Mouse (Mus musculus) embryo, embryonic 11.5 days (tissue): ENCODE measurements around the gene Igdcc4.
A peak's percentile ranks its signal among the peaks of the same experiment; 100 is the strongest.
"Not testable (repeated sequence)": the region's sequence is repeated elsewhere in the genome, so short reads cannot be mapped to it uniquely, and the experiment has no call there.

ENCODE experiments used
- DNase-seq: peaks from one replicate; pipeline ENCODE4 v3.0.0-alpha.2; 2012; ENCODE audit warnings: low read depth, low spot score

Igdcc4 gene

DNA sequence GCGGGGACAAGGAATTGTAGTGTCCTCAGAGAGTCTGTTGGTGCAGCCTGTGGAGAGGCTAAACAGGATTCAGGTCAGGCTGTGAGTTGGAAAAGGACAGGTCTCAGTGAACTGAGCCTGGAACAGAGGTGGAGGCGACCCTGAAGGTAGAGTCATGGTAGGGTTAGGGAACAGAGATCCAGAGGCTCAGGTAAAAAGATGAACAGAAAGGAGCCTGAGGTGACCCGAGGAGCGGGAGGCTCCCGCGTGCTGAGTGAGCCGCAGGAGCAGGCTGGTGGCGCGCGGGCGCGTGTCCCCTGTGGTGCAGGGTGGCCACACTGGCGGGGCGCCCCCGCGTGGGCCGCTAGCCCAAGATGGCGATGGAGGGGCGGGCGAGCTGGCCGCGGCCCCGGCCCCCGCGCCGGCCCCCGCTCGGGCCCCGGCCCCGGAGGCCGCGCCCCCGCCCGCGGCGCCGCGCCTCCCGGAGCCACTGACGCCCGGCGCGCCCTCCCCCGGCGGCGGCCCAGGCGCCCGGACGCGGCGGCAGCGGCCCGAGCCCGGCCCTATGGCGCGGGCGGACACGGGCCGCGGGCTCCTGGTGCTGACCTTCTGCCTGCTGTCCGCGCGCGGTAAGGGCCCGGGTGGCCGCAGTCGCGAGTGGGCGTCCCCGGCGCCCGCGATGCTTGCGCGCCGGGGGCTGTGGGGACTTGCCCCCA lies at the start of gene Igdcc4:
Gene Igdcc4, plus strand, starts transcription at position 496 of the 695 bp plus-strand sequence.
- no peak for DNase-seq

DNA sequence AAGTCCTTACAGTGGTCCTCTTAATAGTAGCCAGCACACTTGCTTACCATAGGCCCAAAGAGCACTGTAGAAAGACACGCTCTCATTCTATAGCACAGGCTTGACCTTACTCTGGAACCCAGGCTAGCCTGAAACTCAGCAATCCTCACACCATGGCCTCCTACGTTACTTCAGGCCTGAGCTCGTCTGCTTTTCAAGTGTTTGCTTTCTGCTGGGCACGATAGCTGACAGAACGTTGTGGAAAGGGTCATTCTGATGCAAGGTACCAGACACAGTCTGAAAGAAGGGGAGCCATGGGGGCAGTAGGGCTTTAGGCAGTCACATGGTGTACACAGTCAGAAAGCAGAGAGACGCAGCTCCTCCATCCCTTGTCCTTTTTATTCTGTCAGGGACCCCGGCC lies 37.0 kb upstream of the Igdcc4 start:
- no peak for DNase-seq

DNA sequence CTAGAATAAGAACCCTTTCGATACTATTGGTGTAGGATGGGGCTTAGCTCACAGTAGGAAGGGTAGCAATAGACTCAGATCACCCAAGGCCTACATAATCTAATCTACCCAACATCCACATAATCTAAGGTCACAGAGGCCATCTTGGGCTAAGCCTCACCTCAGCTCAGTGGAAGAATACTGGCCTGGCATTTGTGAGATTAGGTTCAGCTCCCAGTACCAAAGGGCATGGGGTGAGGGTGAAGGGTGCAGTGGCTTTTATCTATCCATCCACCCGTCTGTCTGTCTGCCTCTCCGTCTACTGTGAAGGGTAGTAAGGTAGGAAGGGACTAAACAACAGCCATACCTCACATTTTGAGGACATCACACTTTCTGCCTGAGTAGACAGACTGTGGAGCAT lies 30.7 kb upstream of the Igdcc4 start:
- no peak for DNase-seq

DNA sequence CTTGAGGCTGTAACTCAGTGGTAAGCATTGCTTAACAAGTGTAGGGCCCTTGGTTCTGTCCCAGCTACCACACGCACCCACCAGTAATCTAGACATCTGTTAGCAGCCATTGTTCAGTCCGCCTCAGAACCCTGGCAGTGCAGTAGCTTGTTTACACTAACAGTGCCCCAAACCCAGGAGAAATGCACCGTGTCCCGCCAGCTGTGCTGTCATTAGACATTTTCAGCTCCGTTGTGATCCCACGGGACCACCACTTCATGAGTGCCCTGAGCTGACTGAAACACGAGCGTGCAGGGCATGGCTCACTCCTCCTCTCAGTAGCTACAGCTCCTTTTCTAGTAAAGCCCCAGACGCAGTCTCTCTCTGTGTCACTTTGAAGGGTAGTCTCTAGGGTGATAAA lies 27.7 kb upstream of the Igdcc4 start:
- no peak for DNase-seq

DNA sequence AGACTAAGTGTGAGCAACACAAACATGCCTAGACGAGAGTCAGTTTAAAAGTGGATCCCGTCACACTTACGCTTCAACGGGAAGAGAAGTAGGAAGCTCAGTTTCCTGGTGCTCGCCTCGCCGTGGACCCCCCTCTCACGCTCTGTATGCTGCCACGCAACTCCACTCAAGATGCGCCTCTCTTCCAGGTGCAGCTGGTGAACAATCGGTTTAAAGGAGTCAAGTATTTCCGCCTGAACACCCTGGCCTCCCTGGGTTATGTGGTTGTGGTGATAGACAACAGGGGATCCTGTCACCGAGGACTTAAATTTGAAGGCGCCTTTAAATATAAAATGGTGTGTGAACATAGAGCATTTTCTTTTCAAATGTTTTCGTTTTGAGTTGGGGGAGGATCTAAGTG lies 27.0 kb upstream of the Igdcc4 start:
- DNase-seq = no peak

DNA sequence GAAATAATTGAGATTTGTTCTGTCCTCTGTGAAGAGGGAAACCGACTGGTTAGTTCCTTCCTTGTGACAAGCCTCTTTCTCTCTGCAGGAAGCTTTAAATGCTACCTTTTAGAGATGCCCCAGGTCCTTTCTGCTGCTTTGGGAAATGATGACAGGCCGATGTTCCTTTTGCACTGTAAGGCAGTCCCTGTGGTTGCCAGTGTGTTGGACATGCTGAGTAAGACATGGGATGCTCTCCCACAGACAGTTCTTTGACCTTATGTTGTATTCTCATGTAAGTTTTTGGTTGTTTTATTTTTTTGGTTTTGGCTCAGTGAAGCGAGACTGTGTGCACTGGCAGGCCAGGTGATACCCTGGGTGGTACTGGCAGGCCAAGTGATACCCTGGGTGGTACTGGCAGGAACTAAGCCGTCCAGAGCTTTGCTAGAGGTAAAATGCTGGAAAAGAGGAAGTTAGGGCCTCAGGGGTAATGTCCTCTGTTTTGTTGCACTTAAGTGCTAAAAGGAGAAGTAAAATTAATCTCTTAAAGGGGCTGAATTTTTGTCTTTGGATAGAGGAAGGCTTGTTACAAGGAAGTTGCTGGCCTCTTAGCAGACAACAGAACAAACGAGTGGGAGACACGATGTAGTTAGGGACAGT lies 26.3 kb upstream of the Igdcc4 start:
- DNase-seq = no peak

DNA sequence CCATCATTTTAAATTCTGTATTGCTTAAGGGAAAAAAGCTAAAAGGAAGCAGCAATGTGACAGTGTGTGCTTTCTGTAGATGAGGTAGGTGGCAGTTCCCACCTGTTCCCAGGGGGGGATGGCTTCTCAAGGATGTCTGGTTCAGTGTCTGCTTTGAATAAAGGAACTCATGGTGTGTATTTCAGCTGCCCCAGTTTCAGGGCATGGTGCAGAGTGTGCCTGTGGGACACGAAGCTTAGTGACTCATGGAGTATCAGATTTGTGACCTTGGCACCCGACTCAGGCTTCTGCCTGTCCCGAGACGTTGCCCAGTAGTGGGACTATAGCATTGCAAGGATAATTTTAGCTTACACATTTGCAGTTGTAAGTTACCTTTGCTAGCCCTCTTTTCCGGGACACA lies 23.8 kb upstream of the Igdcc4 start:
- DNase-seq = no peak

DNA sequence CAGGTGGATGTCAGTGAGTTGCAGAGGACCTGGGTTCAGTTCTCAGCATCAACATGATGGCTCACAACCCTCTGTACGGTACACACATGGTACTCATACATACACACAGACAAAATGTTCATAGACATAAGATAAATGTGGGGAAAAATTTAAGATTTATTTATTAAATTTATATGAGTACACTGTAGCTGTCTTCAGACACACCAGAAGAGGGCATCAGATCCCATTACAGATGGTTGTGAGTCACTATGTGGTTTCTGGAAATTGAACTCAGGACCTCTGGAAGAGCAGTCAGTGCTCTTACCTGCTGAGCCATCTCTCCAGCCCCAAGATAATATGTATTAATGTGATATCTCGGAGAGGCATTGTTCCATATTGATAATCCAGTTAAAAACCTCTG lies 21.1 kb upstream of the Igdcc4 start:
- DNase-seq = not testable (repeated sequence)

DNA sequence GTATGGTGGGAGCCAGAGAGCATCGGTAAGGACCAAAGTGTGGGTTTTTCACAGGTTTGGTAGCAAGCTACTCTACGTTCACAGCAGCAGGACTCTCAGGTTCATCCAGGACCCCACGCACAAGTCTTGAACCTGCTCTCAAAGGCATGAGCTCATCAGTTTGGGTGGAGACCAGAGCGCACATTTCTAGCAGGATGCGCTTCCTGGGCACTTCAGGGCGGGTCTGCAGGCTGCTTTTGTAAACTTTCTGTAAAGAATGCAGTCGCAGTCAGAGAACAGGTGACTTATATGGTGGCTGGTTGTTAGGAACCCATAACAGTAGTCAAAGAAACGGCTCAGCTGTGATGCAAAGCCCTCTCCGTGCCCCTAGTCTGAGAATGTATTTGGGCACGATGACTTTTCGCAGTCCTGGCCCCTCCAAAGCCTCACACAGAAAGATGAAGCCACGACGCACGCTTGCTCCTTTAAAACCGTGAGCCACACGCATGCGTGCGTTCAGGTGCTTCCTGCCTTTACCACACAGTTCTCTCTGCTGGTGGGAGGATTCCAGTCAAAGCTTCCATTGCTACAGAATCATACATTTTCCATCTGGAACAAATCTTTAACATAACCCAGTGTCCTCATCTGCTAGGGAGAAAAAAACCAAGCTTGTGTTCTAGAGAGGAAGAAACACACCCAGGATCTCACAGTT lies 18.1 kb upstream of the Igdcc4 start:
- DNase-seq = no peak

DNA sequence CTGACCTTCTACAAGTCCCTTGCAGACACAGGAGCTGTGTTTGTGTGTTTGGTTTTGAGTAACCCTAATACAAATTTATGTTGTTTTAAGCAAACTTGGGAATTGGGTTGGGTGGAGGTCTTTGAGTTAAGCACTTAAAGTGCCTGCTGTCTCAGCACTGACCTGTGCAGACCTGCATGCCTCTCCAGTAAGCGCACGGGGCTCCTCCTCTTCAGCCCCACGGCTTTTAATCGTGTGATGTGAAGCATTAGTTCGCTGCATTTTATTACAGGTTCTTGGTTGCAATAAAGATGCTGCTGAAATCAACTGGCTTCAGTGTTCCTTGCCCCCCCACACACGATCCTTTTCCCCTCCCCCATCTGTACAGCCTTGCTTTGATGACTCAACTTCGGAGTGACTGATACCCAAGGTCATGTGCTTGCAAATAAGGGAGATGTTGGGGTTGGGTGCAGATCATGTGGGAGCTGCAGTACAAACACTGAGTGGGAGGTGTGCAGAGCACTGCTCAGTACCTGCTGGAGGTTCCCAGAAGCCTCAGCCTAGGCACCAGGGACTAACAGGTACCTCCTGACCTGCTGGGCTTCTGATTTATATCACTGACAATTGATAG lies 17.0 kb upstream of the Igdcc4 start:
- no peak for DNase-seq

DNA sequence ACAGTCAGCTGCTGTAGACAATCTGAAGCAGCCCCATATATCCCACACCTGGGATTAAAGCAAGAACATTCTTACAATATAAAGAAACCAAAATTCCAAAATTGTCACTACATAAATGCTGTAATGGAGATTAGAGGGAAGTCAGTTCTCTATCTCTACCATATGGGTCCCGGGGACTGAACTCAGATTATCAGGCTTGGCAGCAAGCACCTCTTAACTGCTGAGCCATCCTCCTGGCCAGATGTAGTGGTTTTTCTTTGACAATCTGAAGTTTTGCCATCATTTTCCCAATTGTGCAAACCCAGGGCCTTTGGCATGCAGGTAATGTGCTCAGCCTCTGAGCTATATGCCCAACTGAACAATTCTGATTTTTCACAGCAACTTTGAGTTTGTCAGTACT lies 16.0 kb upstream of the Igdcc4 start:
- no peak for DNase-seq

DNA sequence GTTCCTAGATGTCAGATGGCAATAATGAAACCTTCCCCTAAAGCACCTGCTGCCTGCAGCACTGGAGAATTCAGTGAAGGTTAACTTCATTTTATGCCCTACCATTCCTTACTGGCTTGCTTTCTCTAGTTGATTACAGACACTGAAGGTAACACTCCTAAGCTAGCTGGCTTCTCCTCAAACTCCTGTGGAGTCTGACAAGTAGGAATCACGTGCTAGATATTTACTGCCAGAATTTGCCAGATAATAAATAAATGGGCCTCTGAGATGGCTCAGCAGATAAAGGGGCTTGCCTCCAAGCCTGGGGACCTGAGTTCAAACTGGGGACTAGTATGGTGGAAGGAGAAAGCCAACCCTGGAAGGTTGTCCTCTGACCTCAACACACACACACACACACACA lies 14.5 kb upstream of the Igdcc4 start:
- no peak for DNase-seq

DNA sequence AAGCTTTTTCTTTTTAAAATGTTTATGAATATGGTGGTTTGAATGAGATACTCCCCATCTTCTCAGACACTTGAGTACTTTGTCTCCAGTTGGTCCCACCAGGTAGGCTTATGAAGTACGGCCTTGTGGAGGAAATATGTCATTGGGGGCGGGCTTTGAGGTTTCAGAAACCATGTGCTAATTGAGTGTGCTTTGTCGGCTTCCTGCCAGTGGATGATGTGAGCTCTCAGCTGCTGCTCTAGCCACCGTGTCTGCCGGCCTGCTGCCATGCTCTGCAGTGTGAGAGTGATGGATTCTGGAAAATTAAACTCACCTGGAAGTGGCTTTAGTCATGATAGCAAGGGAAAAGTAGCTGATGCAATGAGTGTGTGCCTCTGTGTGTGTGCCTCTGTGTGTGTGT lies 13.8 kb upstream of the Igdcc4 start:
- DNase-seq = no peak

DNA sequence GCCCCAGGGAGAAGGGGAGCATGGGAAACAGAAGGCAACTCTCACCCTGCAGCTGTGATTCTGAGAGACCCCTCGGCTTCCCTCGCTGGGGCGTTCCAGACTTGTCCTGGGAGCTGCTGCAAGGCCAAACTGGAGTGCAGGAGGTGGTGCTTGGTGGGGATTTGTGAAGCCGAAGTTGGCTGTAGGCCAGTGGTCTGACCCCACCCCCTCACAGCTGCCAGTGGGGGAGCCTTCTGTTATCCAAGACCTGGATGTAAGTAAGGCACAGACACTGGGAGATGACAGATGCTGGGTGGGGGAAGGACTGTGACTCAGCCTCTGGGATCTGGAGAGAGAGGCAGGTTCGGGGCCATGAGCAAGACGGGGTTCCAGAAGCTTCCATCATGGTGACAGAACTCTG lies 7.0 kb upstream of the Igdcc4 start:
- no peak for DNase-seq

DNA sequence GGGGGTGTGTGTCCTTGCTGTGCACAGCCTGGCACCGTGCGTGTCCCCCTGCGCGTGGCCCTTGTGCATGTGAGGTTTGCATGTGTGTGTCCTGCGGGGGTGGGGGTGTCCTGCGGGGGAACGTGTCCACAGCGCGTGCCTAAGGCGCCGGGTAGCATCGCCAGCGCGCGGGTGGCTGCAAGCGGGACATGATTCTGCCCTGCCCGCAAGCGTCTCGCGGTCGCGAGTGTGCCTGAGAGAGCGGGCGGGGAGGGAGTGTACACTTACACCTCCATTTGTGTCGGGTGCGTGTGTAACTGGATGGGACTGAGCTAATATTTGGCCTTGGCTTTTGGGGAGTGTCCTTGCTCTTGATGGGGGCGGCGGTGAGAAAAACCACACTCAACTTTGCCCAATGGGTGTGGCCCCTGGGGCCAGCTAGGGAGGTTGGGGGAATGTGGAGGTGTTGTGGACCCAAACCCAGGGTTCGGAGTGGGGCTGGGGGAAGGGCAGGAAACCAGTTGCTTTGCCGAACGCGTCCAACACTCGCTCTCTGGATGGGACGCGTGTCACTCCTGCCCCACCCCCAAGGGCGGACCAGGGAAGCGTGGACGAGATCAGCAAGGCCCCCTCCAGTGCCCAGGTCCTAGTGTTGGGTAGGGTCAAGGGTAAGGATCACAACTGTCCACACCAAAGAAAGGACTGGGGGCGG lies 545 bp downstream of the Igdcc4 start:
- DNase-seq = no peak

DNA sequence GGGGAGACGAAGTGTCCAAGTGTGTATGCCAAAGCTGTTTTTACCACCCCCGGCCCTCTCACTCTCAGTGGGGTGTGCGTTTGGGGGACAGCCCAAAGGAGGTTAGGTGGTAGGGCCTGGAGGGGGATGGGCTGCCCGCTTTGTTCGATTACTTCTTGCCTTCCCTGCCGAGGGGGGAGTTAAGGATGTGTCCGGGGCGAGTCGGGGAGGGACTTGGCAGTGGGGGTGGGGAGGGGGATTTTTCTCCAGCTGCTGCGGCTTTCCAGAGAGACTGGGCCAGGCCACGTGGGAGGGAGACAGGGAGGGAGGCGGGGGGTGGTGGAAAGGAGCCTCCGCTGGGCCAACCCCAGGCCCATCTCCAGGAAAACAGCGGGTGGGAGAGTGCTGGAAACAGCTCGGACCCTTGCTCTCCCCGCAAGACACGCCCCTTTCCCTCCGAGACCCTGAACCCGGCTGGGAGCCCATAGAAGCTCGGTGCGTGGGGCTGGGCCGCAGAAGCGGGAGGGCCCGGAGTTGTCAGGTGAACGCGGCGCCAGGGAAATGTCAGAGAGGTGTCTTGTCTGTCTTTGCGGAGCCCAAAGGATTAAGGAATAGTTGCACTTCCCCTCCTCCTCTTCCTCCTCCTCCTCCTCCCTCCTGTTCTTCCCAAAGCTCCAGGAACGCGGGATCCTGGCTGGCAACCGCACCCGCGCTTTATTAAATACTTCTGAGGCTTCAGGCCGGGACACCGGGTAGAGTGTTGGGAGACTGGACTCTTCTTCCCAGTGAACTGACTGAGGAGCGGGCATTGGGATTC lies 1.3 kb downstream of the Igdcc4 start:
- peak; percentile 57 for DNase-seq

DNA sequence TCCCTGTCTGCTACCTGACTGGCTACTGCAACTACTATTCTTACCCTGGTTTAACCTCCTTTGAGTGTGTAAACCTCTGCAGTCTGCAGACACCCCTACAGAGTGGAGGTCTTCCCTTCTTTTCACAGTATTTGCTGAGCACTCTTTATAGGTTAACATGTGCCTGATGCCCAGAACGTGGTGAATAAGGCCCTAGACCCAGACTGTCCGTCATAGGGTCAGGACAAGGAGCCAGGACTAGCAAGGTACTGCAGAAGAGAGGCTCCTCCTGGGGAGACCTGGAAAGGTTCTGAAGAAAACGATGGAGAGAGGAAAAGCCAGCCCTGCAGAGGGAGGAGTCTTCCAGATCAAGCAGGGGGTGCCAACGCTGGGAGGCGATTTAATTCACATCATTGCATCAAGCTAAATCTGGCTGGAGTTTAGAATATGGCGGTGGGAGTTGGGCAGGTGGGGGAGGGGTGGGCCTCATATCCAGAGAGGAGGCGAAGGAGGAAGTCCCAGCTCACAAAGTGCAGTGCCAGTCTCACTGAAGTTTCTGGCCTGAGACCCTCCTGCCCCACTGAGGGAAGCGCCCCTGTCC lies 2.0 kb downstream of the Igdcc4 start:
- no peak for DNase-seq

DNA sequence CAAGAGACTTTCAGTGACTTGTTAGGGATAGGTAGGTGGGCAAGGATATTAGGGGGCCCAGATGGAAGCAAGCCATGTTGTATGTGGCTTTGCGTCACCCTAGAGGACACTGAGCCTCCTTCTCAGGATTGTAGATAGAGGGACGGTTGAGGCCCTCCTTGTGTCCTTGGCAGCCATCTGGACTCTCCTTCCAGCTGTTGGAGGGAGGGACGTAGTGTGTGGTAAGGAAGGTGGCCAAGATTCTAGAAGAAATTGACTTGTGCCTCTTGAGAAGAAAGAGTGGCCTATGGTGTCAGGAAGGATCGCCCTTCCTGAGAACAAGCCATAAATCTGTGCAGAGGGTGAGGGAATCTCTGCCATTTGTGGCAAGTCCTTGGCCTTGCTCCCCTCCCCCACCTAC lies 5.5 kb downstream of the Igdcc4 start:
- DNase-seq = no peak

DNA sequence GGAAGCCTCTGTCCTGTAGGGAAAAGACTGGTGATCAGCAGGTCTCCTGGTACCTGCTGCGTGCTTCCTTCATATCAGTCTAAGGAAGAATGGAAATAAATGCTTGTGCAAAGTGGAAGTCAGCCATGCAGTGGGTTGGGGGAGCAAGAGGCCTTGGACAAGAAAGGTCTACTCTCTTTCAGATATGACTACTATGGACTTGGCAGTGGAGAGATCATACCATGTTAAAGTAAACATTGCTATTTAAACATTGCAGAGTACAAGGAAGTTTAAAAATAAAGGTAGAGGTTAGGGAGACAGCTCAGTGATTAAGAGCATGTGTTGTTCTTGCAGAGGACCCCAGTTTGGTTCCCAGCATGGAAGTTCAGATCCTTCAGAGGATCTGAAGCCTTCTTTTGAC lies 6.6 kb downstream of the Igdcc4 start:
- no peak for DNase-seq

DNA sequence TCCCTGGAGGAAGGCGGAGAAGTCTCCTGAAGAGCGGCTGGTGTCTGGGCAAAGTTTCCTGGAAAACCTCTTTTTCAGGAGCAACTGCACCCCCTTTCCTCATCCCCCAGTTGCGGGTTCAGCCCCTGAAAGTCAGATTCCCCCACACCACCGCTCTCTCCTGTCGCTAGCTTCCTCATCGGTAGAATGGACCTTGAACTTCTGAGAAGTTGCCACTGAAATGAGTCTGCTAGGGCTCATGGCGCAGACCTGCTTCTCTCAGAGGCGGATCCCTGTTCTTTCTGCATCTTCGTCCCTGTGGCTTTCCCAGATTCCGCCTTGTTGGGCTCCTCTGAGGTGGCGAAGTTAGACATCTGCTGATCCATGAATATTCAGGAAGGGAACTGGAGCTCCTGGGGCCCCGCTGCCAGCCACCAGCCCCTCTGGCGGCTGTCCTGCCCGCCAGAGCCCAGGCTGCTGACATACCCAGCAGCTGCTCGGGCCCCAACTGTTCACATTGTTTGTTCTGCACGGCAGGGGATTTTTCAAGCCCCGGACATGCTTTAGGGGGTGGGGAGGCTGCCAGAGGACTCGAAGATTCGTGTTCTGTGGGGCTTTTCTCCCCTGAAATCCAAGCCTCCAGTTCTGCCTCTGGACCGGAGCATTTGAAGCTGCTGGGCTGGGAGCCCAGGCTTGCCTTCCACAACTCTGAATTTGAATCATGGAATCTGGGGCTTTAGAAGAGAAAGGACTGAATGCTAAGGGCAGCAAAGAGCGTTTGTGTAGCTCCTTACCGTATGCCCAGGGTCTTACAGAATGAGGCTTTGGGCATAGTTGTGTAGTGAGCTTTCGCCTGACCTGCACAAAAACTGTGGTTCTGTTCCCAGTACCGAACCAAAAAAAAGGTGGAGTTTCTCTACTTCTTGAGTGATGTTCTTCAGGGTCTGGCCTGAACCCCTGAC lies 8.1 kb downstream of the Igdcc4 start:
- DNase-seq = no peak
